In genomic region chr19:32344738-32345121, GRCm38 (mm10) we compare ENCODE assay signal across 8 mouse cellular contexts. TPM values are rescaled to one million over a fixed set of nuclear protein-coding genes. Genes with fewer than 3 reads are reported as not detected.
A peak's percentile ranks its signal among the peaks of the same experiment; 100 is the strongest.
DNase-seq lines count a peak whose midpoint lies in the region; ATAC-seq and TF ChIP-seq lines count a peak whose summit lies in the region.
"Had no signal": no experiment of that assay in that cellular context is flagged by ENCODE, and none has a peak within 500 bp of the region (broad histone marks: within the 10 kb centered on the region; RNA-seq: fewer than 3 reads in every experiment).

No protein-coding gene starts in this region.

- H3K36me3 ChIP-seq in hindbrain, embryonic 15.5 days = no peaks in the 10 kb centered on the region
- H3K36me3 ChIP-seq in liver, postnatal 0 days (replicated peaks; ENCODE audit: insufficient read depth, low read length) = no peaks in the 10 kb centered on the region

- no peaks in the 10 kb centered on the region for H3K9me3 ChIP-seq in hindbrain, embryonic 15.5 days
- H3K9me3 ChIP-seq in liver, postnatal 0 days (ENCODE audit: low read length) = no peaks in the 10 kb centered on the region

- peaks cover 32% of the 10 kb centered on the region for H3K4me1 ChIP-seq in hindbrain, embryonic 15.5 days (replicated peaks)
- peaks cover 24% of the 10 kb centered on the region for H3K4me1 ChIP-seq in liver, postnatal 0 days (ENCODE audit: insufficient read depth)

- TF ChIP-seq EP300 in liver, postnatal 0 days (IDR thresholded peaks at IDR 0.05; ENCODE audit: low read depth) = no peak

- peak overlapping the region; percentile 69; the same call in 1 of the 2 replicates for H3K27ac ChIP-seq in hindbrain, embryonic 15.5 days (replicated peaks)
- H3K27ac ChIP-seq in liver, postnatal 0 days (ENCODE audit: low read depth) = peak overlapping the region; percentile 62; the same call in 1 of the 2 replicates

- H3K27me3 ChIP-seq in hindbrain, embryonic 15.5 days = no peaks in the 10 kb centered on the region
- H3K27me3 ChIP-seq in liver, postnatal 0 days (ENCODE audit: insufficient read depth, low read length) = no peaks in the 10 kb centered on the region

- H3K9ac ChIP-seq in hindbrain, embryonic 15.5 days = no peak overlapping the region
- peak overlapping the region; percentile 32; the same call in 1 of the 2 replicates for H3K9ac ChIP-seq in liver, postnatal 0 days (replicated peaks)
- H3K9ac ChIP-seq: lung, embryonic 14.5 days had no signal

- peak; percentile 75 for ATAC-seq in CD4-positive, CD25-positive, alpha-beta regulatory T cell, adult 4 months
- ATAC-seq in hindbrain, embryonic 15.5 days (ENCODE audit: low FRiP score, low read depth) = peak; percentile 77
- peak; percentile 60 for ATAC-seq in liver, postnatal 0 days

- DNase-seq in T-cell, adult 2 months (ENCODE audit: low spot score) = peak; percentile 51
- peak; percentile 61 for DNase-seq in liver, postnatal 0 days
- DNase-seq in thymus, postnatal 36 days = peak; percentile 80 to 83
- no peak for DNase-seq in layer of hippocampus, postnatal 25 days (ENCODE audit: extremely low spot score in 1 of 2, low spot score in 1 of 2)
- no peak for DNase-seq in adrenal gland, postnatal 14 days
- DNase-seq: lung, embryonic 14.5 days had no signal

- 20% methylated on average over 4 of the region's 4 CpGs for WGBS in hindbrain, embryonic 15.5 days
- 28% methylated on average over 4 of the region's 4 CpGs for WGBS in liver, postnatal 0 days (ENCODE audit: insufficient replicate concordance)

- H3K4me2 ChIP-seq in hindbrain, embryonic 15.5 days = peak overlapping the region; percentile 60
- peak overlapping the region; percentile 52 for H3K4me2 ChIP-seq in liver, postnatal 0 days (ENCODE audit: low read depth, low read length)

- H3K4me3 ChIP-seq in hindbrain, embryonic 15.5 days = peak overlapping the region; percentile 32
- peak overlapping the region; percentile 24 for H3K4me3 ChIP-seq in liver, postnatal 0 days (ENCODE audit: low read depth, low read length)

- TF ChIP-seq CTCF in liver, postnatal 0 days (IDR thresholded peaks at IDR 0.05; ENCODE audit: low read depth) = no peak

RNA-seq across cellular contexts. Expression of gene Sgms1, which starts 44.8 kb away (rescaled TPM):
- 10 to 100 TPM; 42.2 to 48.0 TPM for polyA plus RNA-seq in CD4-positive, CD25-positive, alpha-beta regulatory T cell, adult 4 months (2017; shearing (Covaris generic))
- polyA plus RNA-seq in hindbrain, embryonic 15.5 days (2015; fragmentation: Nextera tagmentation; extraction: Ambion mirVana) = 21.7 and 22.7 TPM in 2 replicates
- 16.0 and 17.4 TPM in 2 replicates for polyA plus RNA-seq in liver, postnatal 0 days (2015; fragmentation: Nextera tagmentation; extraction: Ambion mirVana)
- total RNA-seq in layer of hippocampus, postnatal 25 days (2021) = 10 to 100 TPM; 37.0 to 45.7 TPM
- 62.6 and 75.9 TPM in 2 replicates for total RNA-seq in adrenal gland, postnatal 14 days (2021)

Comparison
In these comparisons a context has a peak if more than half of its experiments do, and no peak if none do; other contexts are left out.
1. DNase-seq: peak in T-cell, adult 2 months (single experiment), liver, postnatal 0 days (single experiment) and thymus, postnatal 36 days (2 of 2); none in layer of hippocampus, postnatal 25 days (0 of 2) and adrenal gland, postnatal 14 days (single experiment).
2. Peak in every context shown above with its lines, with median percentiles within 50 percentile points of each other: ATAC-seq.